In genomic region chr16:91067122-91067521, GRCm38 (mm10) we compare ENCODE assay signal across 29 mouse cellular contexts. TPM values are rescaled to one million over a fixed set of nuclear protein-coding genes. Genes with fewer than 3 reads are reported as not detected.
"Had no signal": no experiment of that assay in that cellular context is flagged by ENCODE, and none has a peak within 500 bp of the region (broad histone marks: within the 10 kb centered on the region; RNA-seq: fewer than 3 reads in every experiment).

No protein-coding gene starts in this region.

- DNase-seq: gastrocnemius, adult 2 months; gastrocnemius, postnatal 10 days; gastrocnemius, postnatal 25 days; heart, adult 2 months; heart, postnatal 4 days; kidney, adult 18-20 months; kidney, adult 8-10 months; kidney, postnatal 10 days; kidney, postnatal 25 days; kidney, postnatal 4 days; left cerebral cortex, postnatal 4 days had no signal

- H3K4me1 ChIP-seq: liver, embryonic 12.5 days had no signal

- H3K36me3 ChIP-seq: heart, embryonic 13.5 days; heart, embryonic 15.5 days; hindbrain, embryonic 10.5 days; hindbrain, embryonic 12.5 days; intestine, embryonic 15.5 days; limb, embryonic 13.5 days; limb, embryonic 15.5 days; liver, embryonic 12.5 days had no signal

- H3K4me3 ChIP-seq: gastrocnemius, adult 2 months; heart, adult 2 months; heart, embryonic 13.5 days; heart, embryonic 15.5 days; hindbrain, embryonic 10.5 days; hindbrain, embryonic 12.5 days; intestine, embryonic 15.5 days; layer of hippocampus, adult 2 months; left cerebral cortex, adult 2 months; limb, embryonic 13.5 days; limb, embryonic 15.5 days; liver, embryonic 12.5 days had no signal

- H3K27ac ChIP-seq: gastrocnemius, adult 2 months; heart, adult 2 months; heart, embryonic 13.5 days; heart, embryonic 15.5 days; hindbrain, embryonic 10.5 days; hindbrain, embryonic 12.5 days; hindbrain, embryonic 14.5 days; intestine, embryonic 15.5 days; layer of hippocampus, adult 2 months; left cerebral cortex, adult 2 months; limb, embryonic 13.5 days; limb, embryonic 15.5 days; liver, embryonic 12.5 days had no signal

- H3K9me3 ChIP-seq: heart, embryonic 13.5 days; heart, embryonic 15.5 days; hindbrain, embryonic 10.5 days; hindbrain, embryonic 12.5 days; intestine, embryonic 15.5 days; limb, embryonic 13.5 days; limb, embryonic 15.5 days; liver, embryonic 12.5 days had no signal

- H3K27me3 ChIP-seq: intestine, embryonic 15.5 days; limb, embryonic 15.5 days had no signal

- H3K4me2 ChIP-seq: heart, embryonic 11.5 days; heart, embryonic 13.5 days; heart, embryonic 15.5 days; hindbrain, embryonic 12.5 days; hindbrain, embryonic 14.5 days; intestine, embryonic 15.5 days; limb, embryonic 13.5 days; limb, embryonic 15.5 days; liver, embryonic 12.5 days had no signal

- ATAC-seq: hindbrain, embryonic 16.5 days; inflammation-experienced regulatory T-cells, adult 6 months; intestine, embryonic 15.5 days; intestine, postnatal 0 days; liver, embryonic 12.5 days had no signal

- H3K9ac ChIP-seq: heart, embryonic 13.5 days; heart, embryonic 15.5 days; hindbrain, embryonic 12.5 days; hindbrain, embryonic 14.5 days; intestine, embryonic 15.5 days; limb, embryonic 13.5 days; limb, embryonic 15.5 days; liver, embryonic 12.5 days had no signal

RNA-seq across cellular contexts. Expression of gene 4932438H23Rik, which starts 27.8 kb away (rescaled TPM):
- total RNA-seq: heart, postnatal 25 days; liver, adult 2 months had no signal
- polyA plus RNA-seq: heart, embryonic 13.5 days; limb, embryonic 11.5 days; liver, adult 2 months; liver, embryonic 12.5 days had no signal
